Mouse (Mus musculus): Measurements from ENCODE around the gene Bcar1. TPM values are rescaled to one million over a fixed set of nuclear protein-coding genes. Genes with fewer than 3 reads are reported as not detected.

Gene Bcar1
- polyA plus RNA-seq, 1 experiment: 0.63 TPM

DNA sequence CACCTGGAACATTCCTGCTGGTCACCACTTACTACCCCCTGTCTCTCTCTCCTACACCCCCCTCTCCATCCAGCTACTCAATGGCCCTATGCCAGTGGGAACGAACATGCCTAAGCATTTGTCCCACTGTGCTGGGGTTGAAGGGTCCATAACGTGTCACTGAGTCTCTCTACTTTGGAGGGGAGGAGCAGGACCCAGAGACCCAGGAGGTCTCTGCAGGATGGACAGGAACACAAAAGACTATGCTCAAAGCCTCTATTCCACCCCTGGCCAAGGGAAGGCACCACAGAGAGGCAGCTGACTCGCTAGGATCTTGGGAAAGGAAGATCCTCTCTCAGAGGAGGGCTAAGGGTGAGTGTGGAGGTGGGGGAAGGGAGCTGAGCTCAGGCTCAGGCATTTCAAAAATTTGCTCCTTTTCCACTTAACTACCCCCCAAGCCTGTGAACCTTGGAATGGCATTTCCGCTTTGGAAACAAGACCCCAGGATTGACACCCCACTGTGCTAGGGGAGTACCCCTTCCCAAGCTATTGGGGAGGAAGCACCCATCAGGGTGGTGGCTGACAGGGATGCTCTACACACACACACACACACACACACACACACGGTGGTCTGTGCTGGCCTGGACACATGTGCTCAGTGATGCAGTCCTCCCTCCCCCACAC is 9.9 kb downstream of the Bcar1 start:
- no peak for TF ChIP-seq GATA1 (IDR thresholded peaks at IDR 0.05; ENCODE audit: low read length)

DNA sequence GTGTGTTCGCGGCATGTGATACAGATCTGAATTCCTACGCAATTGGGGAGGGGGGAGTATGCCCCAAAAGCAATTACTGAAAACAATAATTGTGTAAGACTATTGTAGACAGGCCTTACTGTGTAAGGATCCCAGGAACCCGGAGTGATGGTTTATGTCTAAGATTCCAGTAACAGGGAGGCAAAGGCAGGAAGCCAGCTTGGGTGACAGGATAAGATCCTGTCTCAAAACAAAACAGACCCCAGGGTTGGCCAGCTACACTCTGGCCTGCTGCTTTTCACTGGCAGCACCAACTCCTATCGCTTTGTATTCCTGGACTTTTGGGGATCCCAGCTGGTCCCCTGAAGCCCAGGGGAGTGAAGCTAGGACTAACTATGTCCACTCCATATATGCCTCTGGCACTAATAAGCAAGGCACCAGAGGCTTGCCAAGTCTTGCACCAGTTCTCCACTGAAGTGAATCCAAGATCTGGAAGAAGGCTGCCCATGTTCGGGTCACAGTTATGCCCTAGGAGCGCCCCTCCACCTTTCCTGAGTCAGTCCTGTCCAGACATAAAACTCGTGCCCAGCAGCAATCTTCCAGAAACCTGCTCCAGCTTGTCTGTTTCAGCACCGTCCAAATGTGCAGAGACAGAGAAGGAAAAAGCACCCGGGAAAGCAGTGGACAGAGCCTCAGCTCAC is 11.1 kb downstream of the Bcar1 start:
- TF ChIP-seq GATA1 (IDR thresholded peaks at IDR 0.05; ENCODE audit: low read length): no peak

DNA sequence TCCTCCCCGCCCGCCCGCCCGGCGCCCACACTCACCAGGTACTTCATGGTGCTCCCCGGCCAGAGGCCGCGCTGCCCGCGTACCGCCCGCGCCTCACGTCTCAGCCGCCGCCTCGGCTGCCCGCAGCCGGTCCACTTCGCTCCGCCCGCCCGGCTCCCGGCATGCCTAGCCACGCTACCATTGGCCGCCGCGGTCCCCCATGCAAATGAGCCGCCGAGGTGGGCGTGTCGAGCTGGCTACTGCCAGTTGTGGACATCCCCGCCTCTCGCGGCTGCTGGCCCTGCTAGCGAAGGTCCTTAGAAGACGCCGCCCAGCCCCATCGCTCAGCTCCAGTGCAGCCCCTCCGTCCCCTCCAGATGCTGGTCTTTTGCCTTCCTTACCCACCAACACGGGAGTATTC is 11.6 kb downstream of the Bcar1 start:
- no peak for TF ChIP-seq GATA1 (IDR thresholded peaks at IDR 0.05; ENCODE audit: low read length)

DNA sequence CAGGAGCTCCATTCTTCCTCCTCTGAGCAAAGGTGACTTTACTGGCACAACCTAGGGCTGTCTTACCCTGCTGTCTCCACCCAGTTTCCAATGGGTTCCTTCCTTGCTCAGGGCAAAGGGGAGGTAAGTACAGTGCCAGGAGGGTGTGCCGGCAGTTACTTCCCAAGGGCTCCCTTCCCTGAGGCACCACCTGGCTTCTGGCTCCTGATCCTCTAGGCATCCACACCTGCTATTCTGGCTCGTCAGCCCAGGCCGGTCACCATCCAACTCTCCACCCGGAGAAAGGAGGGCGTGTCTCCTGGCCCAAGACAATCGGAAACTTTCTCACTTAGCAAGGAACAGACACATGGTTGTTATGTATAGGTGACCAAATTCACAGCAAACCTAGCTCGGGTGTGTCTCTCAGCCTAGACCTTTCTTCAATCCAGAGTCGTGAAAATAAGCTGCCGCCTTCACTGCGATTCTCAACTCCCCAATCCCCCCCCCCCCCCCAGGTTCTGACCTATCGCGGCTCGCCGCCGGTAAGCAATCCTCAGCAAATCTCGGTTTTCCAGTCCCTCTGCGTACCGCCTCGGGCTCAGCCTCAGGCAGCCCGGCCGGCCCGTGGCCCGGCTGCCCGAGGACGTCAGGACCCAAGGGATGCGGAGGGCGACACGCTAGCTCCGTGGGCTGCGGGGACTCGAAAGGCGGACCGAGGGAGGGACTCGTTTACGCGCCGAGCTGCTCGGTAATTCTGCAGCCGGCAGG is 12.2 kb downstream of the Bcar1 start:
- no peak for TF ChIP-seq GATA1 (IDR thresholded peaks at IDR 0.05; ENCODE audit: low read length)

DNA sequence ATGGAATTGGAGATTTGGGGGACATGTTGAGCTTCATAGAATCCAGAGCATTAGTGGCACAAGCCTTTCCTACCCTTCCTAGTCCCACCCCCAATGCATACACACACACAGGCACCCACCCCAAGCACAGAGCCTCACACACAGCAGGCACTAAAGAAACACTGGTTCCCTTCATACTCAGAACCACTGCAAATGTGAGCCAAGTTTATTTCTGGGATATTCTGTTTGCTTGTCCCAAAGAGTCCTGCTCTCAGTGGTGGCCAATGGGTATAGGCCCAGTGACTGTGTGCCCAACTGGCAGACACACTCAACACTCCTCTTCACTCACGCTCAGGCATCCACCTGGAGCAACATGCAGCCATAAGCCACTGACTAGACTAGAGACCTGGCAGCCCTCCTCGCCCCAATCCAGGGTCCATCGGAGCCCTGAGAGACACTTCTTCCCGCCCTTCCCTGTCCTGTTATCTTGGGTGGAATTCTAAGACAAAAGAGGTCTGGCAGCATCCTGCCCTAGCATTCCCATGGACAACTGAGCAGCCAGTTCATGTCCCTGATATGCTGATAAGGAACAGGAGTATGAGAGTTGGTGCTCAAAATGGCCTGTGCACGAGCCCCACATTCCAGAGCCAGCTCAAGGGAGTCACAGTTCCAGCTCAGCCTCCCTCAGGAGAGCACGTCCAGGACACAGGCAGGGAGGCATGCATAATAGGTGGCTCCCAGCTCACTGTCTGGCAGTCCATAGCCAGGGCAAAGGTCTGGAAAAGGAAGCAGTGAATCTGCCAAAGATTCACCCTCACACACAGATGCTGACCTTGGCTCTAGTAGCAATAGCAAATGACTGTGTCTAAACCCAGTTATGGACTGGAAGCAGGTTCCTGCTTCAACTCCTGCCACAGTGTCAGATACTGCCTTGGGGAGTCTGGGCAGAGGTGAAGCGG is 14.1 kb downstream of the Bcar1 start:
- TF ChIP-seq GATA1 (IDR thresholded peaks at IDR 0.05; ENCODE audit: low read length): no peak

DNA sequence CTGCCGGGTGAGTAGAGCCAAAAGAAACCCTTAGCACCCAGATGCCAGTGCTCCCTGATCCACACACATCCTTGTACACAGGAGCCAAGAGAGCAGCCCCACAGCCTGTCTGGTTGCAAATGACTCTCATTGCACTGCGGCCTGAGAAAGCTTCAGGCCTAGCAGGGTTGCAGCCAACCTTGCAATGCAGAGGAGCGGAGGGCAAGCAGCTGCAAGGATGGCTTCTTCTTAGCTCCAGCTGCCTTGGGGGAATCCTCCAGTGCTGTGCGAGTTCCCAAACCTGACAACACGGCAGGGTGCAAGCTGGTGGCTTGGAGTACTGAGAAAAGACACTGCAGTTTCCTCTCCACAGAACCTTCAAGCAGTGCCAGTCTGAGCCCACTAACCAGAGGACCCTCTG is 15.1 kb downstream of the Bcar1 start:
- TF ChIP-seq GATA1 (IDR thresholded peaks at IDR 0.05; ENCODE audit: low read length): no peak

DNA sequence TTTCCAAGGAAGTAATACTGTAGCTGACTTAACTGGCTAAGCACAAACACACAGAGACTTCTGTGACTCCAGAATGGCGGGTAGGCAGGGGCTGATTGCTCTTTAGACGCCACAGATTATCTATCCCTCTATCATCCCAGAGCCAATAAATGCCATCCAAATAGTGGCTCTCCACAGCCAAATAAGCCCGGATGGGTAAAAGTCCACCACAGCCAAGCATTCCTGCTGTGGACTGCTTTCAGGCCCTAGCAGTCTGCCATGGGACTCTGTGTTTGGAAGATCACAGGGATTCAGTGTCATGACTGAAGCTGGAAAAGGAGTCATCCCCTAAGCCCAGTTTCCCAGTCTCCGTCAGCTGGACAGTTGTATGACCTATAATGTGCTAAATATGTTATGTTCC is 16.1 kb downstream of the Bcar1 start:
- no peak for TF ChIP-seq GATA1 (IDR thresholded peaks at IDR 0.05; ENCODE audit: low read length)

DNA sequence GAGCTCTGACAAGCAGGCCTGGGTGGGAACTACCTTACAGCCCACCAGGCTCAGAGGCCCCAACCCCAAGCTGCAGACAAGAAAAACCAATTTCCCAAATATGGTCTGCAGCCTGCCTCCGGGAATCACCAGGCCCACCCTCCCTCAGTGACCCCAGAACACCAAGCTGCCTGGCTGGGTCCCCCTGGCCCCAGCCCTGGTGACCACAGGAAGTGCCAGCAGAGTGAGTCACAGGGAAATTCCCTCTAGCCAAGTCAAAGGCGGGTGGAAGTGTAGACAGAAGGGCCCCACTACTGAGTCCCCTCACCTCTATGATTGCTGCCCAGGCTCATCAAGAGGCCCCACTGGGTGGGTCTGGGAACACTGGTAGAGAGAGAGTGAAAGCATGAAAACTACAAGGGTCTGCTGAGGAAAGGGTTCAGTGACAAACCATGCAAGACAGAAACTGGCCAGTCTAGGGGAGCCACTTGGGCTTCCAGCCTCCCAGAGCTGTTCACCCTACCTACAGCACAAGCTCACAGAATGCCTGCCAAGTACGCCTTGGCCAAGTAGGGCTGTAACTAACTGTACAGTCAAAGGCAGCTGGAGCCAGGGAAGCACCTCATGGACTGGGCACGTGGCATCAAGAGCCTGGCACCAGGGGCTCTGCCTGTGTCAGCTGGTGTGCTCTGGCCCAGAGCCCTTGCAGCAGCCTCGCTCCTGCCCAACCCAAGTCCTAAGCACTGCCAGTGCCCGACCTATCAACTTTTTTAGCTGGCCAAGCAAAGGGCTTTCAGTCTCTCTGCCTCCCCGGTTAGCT is 17.3 kb downstream of the Bcar1 start:
- no peak for TF ChIP-seq GATA1 (IDR thresholded peaks at IDR 0.05; ENCODE audit: low read length)

DNA sequence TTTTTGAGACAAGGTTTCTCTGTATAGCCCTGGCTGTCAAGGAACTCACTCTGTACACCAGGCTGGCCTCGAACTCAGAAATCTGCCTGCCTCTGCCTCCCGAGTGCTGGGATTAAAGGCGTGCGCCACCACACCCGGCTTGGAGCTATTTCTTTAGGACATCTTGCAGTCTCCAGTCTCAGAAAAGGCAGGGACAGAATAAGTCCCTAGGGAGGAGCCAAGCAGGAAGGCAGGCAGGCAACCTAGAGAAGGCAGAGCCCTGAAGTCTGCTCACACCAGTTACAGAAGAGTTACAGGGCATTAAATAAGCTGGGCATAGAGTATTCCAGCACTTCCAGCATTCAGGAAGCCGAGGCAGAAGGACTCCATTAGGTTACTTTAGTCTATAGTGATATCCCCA is 18.3 kb downstream of the Bcar1 start:
- TF ChIP-seq GATA1 (IDR thresholded peaks at IDR 0.05; ENCODE audit: low read length): no peak

DNA sequence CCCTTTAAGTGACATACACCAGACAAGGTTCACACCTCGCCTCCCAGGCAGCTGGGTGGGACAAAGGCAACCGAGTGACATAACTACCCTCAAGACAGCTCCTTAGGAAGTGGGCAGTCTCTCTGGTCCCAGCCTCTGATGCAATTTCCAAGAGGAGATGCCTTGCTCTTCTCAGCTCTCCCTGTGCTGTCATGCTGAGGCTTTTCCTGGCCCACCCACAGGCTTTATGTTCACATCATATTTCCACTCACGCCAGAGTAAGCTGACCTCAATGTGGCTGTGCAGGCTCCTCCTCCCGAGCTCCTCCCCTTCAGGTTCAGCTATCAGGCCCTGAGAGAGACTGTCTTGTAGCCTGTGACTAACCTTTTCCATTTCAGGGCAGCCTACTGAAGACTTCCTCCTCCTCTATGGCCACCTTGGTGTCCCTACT is 23.5 kb downstream of the Bcar1 start:
- TF ChIP-seq GATA1 (IDR thresholded peaks at IDR 0.05; ENCODE audit: low read length): no peak

DNA sequence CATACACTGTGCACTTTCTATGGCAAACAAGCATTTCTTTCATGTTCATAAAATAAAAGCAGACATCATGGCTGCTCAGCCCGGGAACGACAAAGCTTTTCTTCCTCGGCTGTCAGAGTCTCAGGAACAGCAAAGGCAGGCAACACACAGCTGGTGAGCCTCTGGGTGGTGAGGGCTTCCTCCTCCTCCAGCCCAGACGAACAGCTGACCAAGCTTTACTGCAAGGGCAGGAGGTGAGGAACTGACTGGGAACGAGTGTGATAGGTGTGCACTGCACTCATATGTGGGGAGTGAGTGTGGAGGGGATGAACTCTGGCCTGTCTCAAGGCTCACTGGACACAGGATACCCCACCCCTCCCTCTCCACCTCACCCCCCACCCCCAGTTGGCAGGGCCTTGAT is 24.7 kb downstream of the Bcar1 start:
- TF ChIP-seq GATA1 (IDR thresholded peaks at IDR 0.05; ENCODE audit: low read length): no peak

DNA sequence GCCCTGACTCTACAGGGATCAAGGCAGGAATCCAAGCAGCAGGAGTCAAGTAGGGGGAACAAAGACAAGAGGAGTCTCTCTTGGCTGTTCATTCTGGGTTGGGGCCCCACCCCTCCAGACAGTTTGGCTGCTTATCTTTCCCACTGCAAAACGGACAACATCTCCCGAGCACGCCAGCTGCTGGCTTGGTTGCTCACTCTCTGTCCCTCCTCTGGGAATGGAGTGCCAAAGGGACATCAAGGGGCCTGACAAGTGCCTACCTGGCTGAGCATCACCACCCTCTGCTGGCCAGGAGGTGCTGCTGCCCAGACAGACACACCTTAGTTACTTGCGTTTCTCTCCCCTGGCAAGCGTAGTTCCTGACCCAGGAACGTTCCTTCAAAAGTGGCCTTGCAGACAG is 25.7 kb downstream of the Bcar1 start:
- no peak for TF ChIP-seq GATA1 (IDR thresholded peaks at IDR 0.05; ENCODE audit: low read length)

DNA sequence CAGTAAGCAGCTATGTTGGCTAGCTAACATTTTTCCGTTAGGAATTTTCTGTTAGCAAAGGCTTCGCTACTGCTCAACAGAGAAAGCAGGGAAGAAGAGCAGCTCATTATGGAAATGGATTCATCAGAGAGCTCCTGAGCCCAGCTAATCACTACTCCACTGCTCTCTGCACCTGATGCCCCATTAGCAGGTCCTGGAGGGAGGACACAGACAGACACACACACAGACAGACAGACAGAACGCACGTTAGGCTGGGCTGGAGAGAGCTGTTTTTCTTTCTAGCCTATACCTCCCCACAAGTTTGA is 26.2 kb downstream of the Bcar1 start:
- no peak for TF ChIP-seq GATA1 (IDR thresholded peaks at IDR 0.05; ENCODE audit: low read length)

DNA sequence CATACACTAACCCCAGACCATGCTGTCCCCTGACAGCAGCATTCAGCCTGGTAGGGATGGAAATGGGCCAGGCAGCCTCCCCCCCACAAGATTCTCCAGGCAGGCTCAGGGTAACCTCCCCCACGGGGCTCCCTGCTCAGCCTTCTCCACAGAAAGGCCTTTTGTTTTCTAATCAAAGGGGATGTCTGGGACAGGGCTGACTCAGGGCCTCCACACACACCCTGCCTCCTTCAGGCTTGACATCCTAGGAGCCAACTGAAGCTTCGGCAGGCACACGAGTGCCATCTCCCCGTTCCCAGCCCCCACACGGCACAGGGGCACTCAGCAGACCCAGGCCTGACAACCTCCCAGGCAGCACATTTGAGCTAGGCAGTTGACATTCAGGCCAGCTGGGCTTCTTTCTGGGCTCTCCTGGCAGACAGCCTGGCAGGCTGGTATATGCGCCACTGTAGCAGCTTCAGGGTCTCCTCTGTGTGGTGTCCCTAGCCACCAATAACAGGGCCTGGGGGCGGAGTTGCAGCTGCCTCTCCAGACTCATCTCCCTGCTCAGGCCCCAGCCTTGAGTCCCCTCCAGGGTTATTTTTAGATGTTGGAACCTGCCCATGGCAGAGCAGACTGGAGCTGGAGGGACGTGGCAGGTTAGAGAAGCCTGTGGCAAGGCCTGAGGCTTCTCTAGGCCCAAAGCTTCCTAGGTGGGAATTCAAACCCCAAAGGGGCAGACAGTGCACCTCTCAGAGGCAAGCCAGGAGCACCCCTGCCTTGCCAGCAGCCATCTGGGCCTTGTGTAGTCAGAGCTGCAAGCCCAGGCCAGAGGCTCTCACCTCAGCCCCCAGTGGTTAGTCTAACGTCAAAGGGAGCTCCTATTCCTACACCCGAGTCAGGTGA is 26.8 kb downstream of the Bcar1 start:
- no peak for TF ChIP-seq GATA1 (IDR thresholded peaks at IDR 0.05; ENCODE audit: low read length)
